Mouse (Mus musculus): ENCODE measurements around the gene Tex2.
"Not testable (repeated sequence)": the region's sequence is repeated elsewhere in the genome, so short reads cannot be mapped to it uniquely, and the experiment has no call there.

The Tex2 gene

GRCm38 (mm10) chr11:106622056-106622455 is 8.8 kb upstream of the Tex2 start:
- no peak for DNase-seq (ENCODE audit: extremely low read depth, low read depth)

GRCm38 (mm10) chr11:106618768-106619167 is 5.5 kb upstream of the Tex2 start:
- DNase-seq (ENCODE audit: extremely low read depth, low read depth) = not testable (repeated sequence)

- DNase-seq (ENCODE audit: extremely low read depth, low read depth) = no peak
These were observed 4.8 kb upstream of the Tex2 start for GRCm38 (mm10) chr11:106617821-106618580.

- DNase-seq (ENCODE audit: extremely low read depth, low read depth) = no peak
These were observed 2.3 kb upstream of the Tex2 start for GRCm38 (mm10) chr11:106615561-106615960.

- peak; percentile 51 for DNase-seq (ENCODE audit: extremely low read depth, low read depth)
These were observed 1.1 kb upstream of the Tex2 start for GRCm38 (mm10) chr11:106614339-106614645.

- DNase-seq (ENCODE audit: extremely low read depth, low read depth) = peak; percentile 49
These were observed 565 bp upstream of the Tex2 start for GRCm38 (mm10) chr11:106613638-106614338.

GRCm38 (mm10) chr11:106612209-106612960 is 838 bp downstream of the Tex2 start:
- DNase-seq (ENCODE audit: extremely low read depth, low read depth) = peak; percentile 27

GRCm38 (mm10) chr11:106609731-106610130 is 3.5 kb downstream of the Tex2 start:
- no peak for DNase-seq (ENCODE audit: extremely low read depth, low read depth)

GRCm38 (mm10) chr11:106607316-106607715 is 5.9 kb downstream of the Tex2 start:
- no peak for DNase-seq (ENCODE audit: extremely low read depth, low read depth)

- no peak for DNase-seq (ENCODE audit: extremely low read depth, low read depth)
These were observed 7.2 kb downstream of the Tex2 start for GRCm38 (mm10) chr11:106606042-106606441.

GRCm38 (mm10) chr11:106603230-106603629 is 10.0 kb downstream of the Tex2 start:
- DNase-seq (ENCODE audit: extremely low read depth, low read depth) = no peak

- no peak for DNase-seq (ENCODE audit: extremely low read depth, low read depth)
These were observed 13.1 kb downstream of the Tex2 start for GRCm38 (mm10) chr11:106600124-106600523.

- no peak for DNase-seq (ENCODE audit: extremely low read depth, low read depth)
These were observed 13.9 kb downstream of the Tex2 start for GRCm38 (mm10) chr11:106599345-106599744.

GRCm38 (mm10) chr11:106598339-106598738 is 14.9 kb downstream of the Tex2 start:
- DNase-seq (ENCODE audit: extremely low read depth, low read depth) = peak; percentile 94

- DNase-seq (ENCODE audit: extremely low read depth, low read depth) = no peak
These were observed 15.4 kb downstream of the Tex2 start for GRCm38 (mm10) chr11:106597737-106598330.

GRCm38 (mm10) chr11:106591183-106591582 is 22.0 kb downstream of the Tex2 start:
- DNase-seq (ENCODE audit: extremely low read depth, low read depth) = no peak

GRCm38 (mm10) chr11:106590143-106590542 is 23.1 kb downstream of the Tex2 start:
- DNase-seq (ENCODE audit: extremely low read depth, low read depth) = no peak

- no peak for DNase-seq (ENCODE audit: extremely low read depth, low read depth)
These were observed 24.4 kb downstream of the Tex2 start for GRCm38 (mm10) chr11:106588781-106589180.

- no peak for DNase-seq (ENCODE audit: extremely low read depth, low read depth)
These were observed 25.3 kb downstream of the Tex2 start for GRCm38 (mm10) chr11:106587786-106588519.

- DNase-seq (ENCODE audit: extremely low read depth, low read depth) = no peak
These were observed 29.4 kb downstream of the Tex2 start for GRCm38 (mm10) chr11:106583801-106584200.

- no peak for DNase-seq (ENCODE audit: extremely low read depth, low read depth)
These were observed 31.9 kb downstream of the Tex2 start for GRCm38 (mm10) chr11:106581357-106581756.

All from MEL-GATA-1-ER (cell line).